Mouse (Mus musculus) spleen, adult 2 months (tissue): ENCODE results near the gene Ech1. TPM values are rescaled to one million over a fixed set of nuclear protein-coding genes. Genes with fewer than 3 reads are reported as not detected.

Source experiments
- DNase-seq, 2 experiments: peaks; one replicate each; pipeline versions ENCODE4 v3.0.0 to v3.0.0-alpha.2; 2012 to 2021; ENCODE audit warnings: low spot score in 2 of 2, low read depth in 1 of 2
- H3K27ac ChIP-seq: fragments of 200-500 bp; 2 replicates; pipeline ENCODE4 v1.5.1; 2012; ENCODE audit warnings: low read length, inconsistent platforms; ENCODE audit not compliant: insufficient read depth
- H3K27me3 ChIP-seq: fragments of 200-500 bp; 2 replicates; pipeline ENCODE4 v1.6.1; 2012; ENCODE audit warnings: mild to moderate bottlenecking, moderate library complexity, low read length, inconsistent platforms; ENCODE audit not compliant: control insufficient read depth, insufficient read depth
- H3K36me3 ChIP-seq: fragments of 200-500 bp; 2 replicates; pipeline ENCODE4 v1.6.1; 2012; ENCODE audit warnings: mild to moderate bottlenecking, low read length, inconsistent platforms; ENCODE audit not compliant: control insufficient read depth, insufficient read depth
- H3K4me1 ChIP-seq: fragments of 200-500 bp; 2 replicates; pipeline ENCODE4 v1.6.1; 2011; ENCODE audit warnings: inconsistent platforms; ENCODE audit not compliant: control insufficient read depth, insufficient read depth, insufficient read length
- H3K4me3 ChIP-seq: fragments of 200-500 bp; 2 replicates; pipeline ENCODE4 v1.5.1; 2011; ENCODE audit warnings: mild to moderate bottlenecking, inconsistent platforms; ENCODE audit not compliant: insufficient read depth, insufficient read length; ENCODE audit errors: extremely low read depth
- CTCF ChIP-seq: fragments of 200-500 bp; IDR thresholded peaks from 2 replicates; pipeline ENCODE4 v1.5.1; 2011; ENCODE audit warnings: mild to moderate bottlenecking, inconsistent platforms; ENCODE audit not compliant: insufficient read depth, insufficient read length, insufficient replicate concordance; ENCODE audit errors: extremely low read depth
- POLR2A ChIP-seq: fragments of 200-500 bp; IDR thresholded peaks from 2 replicates; pipeline ENCODE4 v1.6.1; 2011; ENCODE audit warnings: low read depth, low read length, inconsistent platforms
- WGBS: fragments of 180-500 bp; shearing (Covaris S2); methylation state at CpG from one replicate; pipeline ENCODE4 v1.1.7; 2018; 5-methylcytosine and 5-hydroxymethylcytosine counted together
- polyA plus RNA-seq: library from polyadenylated mRNA; depleted of rRNA; stranded (reverse); fragments of >200 nt; gene quantifications from 2 replicates; pipeline ENCODE4 v1.2.3, GENCODE M21; 2012

Ech1 gene
- polyA plus RNA-seq, 1 experiment, result 101 TPM

GRCm38 (mm10) chr7:28850642-28851041 lies 25.6 kb downstream of the Ech1 start:
- no peak for TF ChIP-seq CTCF
- TF ChIP-seq POLR2A, result no peak
- Histone ChIP-seq H3K27me3 (no peaks in the 10 kb centered on the region), H3K36me3 (no peaks in the 10 kb centered on the region), H3K27ac (no peak overlapping the region), H3K4me3 (no peak overlapping the region), H3K4me1 (no peaks in the 10 kb centered on the region)
- 78% methylated on average over 4 of the region's 4 CpGs for WGBS
- no peak for DNase-seq

- DNase-seq, result no peak
- Histone ChIP-seq H3K4me1 (no peaks in the 10 kb centered on the region), H3K27me3 (no peaks in the 10 kb centered on the region), H3K27ac (no peak overlapping the region), H3K4me3 (no peak overlapping the region), H3K36me3 (no peaks in the 10 kb centered on the region)
- TF ChIP-seq CTCF (no peak), POLR2A (no peak)
- 96% methylated on average over 2 of the region's 2 CpGs for WGBS
These were observed 34.9 kb downstream of the Ech1 start for GRCm38 (mm10) chr7:28859953-28860352.

GRCm38 (mm10) chr7:28860898-28861297 lies 35.9 kb downstream of the Ech1 start:
- TF ChIP-seq CTCF, result no peak
- TF ChIP-seq POLR2A, result no peak
- no peak for DNase-seq
- Histone ChIP-seq H3K4me1 (peaks cover 2% of the 10 kb centered on the region; the same call in 1 of the 2 replicates), H3K27me3 (no peaks in the 10 kb centered on the region), H3K27ac (no peak overlapping the region), H3K4me3 (no peak overlapping the region), H3K36me3 (no peaks in the 10 kb centered on the region)
- 93% methylated on average over 6 of the region's 6 CpGs for WGBS

- Histone ChIP-seq H3K4me1 (peaks cover 15% of the 10 kb centered on the region; the same call in 1 of the 2 replicates), H3K27ac (no peak overlapping the region), H3K27me3 (no peaks in the 10 kb centered on the region), H3K4me3 (no peak overlapping the region), H3K36me3 (no peaks in the 10 kb centered on the region)
- 87% methylated on average over 15 of the region's 15 CpGs for WGBS
- DNase-seq, result no peak
- TF ChIP-seq CTCF, result no peak
These were observed 37.9 kb downstream of the Ech1 start for GRCm38 (mm10) chr7:28862817-28863499.

- WGBS, result 79% methylated on average over 6 of the region's 6 CpGs
- TF ChIP-seq CTCF (no peak), POLR2A (no peak)
- no peak for DNase-seq
- Histone ChIP-seq H3K36me3 (no peaks in the 10 kb centered on the region), H3K4me3 (no peak within 1 kb of the TSS), H3K27ac (no peak within 1 kb of the TSS), H3K4me1 (peaks cover 15% of the 10 kb centered on the region; the same call in 1 of the 2 replicates), H3K27me3 (no peaks in the 10 kb centered on the region)
These were observed 38.5 kb downstream of the Ech1 start, which contains the start of gene Lgals7 for GRCm38 (mm10) chr7:28863540-28863939. Lgals7 (plus strand) TSS chr7:28863853.

- H3K36me3 ChIP-seq, result no peaks in the 10 kb centered on the region
- 75% methylated on average over 9 of the region's 9 CpGs for WGBS
- no peak overlapping the region for H3K27ac ChIP-seq
- peaks cover 15% of the 10 kb centered on the region; the same call in 1 of the 2 replicates for H3K4me1 ChIP-seq
- no peak for DNase-seq
- TF ChIP-seq CTCF (no peak), POLR2A (no peak)
- no peaks in the 10 kb centered on the region for H3K27me3 ChIP-seq
- no peak overlapping the region for H3K4me3 ChIP-seq
These were observed 39.3 kb downstream of the Ech1 start for GRCm38 (mm10) chr7:28864288-28864750.

GRCm38 (mm10) chr7:28865481-28866300 lies 40.7 kb downstream of the Ech1 start:
- peak; percentile 85 to 92 for DNase-seq
- Histone ChIP-seq H3K4me3 (peak overlapping the region; percentile 49; the same call in 1 of the 2 replicates), H3K36me3 (no peaks in the 10 kb centered on the region), H3K4me1 (peaks cover 15% of the 10 kb centered on the region; the same call in 1 of the 2 replicates), H3K27me3 (no peaks in the 10 kb centered on the region), H3K27ac (peak overlapping the region; percentile 88)
- no peak for TF ChIP-seq CTCF
- TF ChIP-seq POLR2A, result peak; percentile 69
- 25% methylated on average over 33 of the region's 33 CpGs for WGBS
